Mouse (Mus musculus) stomach, embryonic 14.5 days (tissue): ENCODE results near the gene A430033K04Rik. TPM values are rescaled to one million over a fixed set of nuclear protein-coding genes. Genes with fewer than 3 reads are reported as not detected.

Source experiments
- ATAC-seq: fragments of 200-750 bp; cut with Nextera tagmentation; 2 replicates; pipeline ENCODE4 v1.8.0; 2017; ENCODE audit warnings: low read depth, moderate TSS enrichment; ENCODE audit not compliant: insufficient number of reproducible peaks, insufficient read depth, low FRiP score
- H3K27ac ChIP-seq: fragments of 300-500 bp; sonication (generic); 2 replicates; pipeline ENCODE4 v1.5.1; 2014; ENCODE audit warnings: mild to moderate bottlenecking, low read length, moderate library complexity, mixed read lengths
- H3K27me3 ChIP-seq: fragments of 300-500 bp; sonication (generic); 2 replicates; pipeline ENCODE4 v1.6.1; 2014; ENCODE audit warnings: low read length, control low read depth, mixed read lengths; ENCODE audit not compliant: control insufficient read depth, insufficient read depth
- H3K36me3 ChIP-seq: fragments of 300-500 bp; sonication (generic); 2 replicates; pipeline ENCODE4 v1.6.1; 2014; ENCODE audit warnings: mild to moderate bottlenecking, control low read depth, low read length, moderate library complexity, mixed read lengths; ENCODE audit not compliant: control insufficient read depth, insufficient read depth
- H3K4me1 ChIP-seq: fragments of 300-500 bp; sonication (generic); 2 replicates; pipeline ENCODE4 v1.6.1; 2014; ENCODE audit warnings: low read length, control low read depth, mixed read lengths; ENCODE audit not compliant: control insufficient read depth, insufficient read depth
- H3K4me2 ChIP-seq: fragments of 300-500 bp; sonication (generic); replicated peaks from 2 replicates; pipeline ENCODE4 v1.6.1; 2014; ENCODE audit warnings: low read depth, low read length, control low read depth
- H3K4me3 ChIP-seq: fragments of 300-500 bp; sonication (generic); 2 replicates; pipeline ENCODE4 v1.5.1; 2014; ENCODE audit warnings: low read depth, low read length, control low read depth
- H3K9ac ChIP-seq: fragments of 300-500 bp; sonication (generic); replicated peaks from 2 replicates; pipeline ENCODE4 v1.6.1; 2014; ENCODE audit warnings: low read depth, mild to moderate bottlenecking, control low read depth, low read length, moderate library complexity, mixed read lengths
- H3K9me3 ChIP-seq: fragments of 300-500 bp; sonication (generic); 2 replicates; pipeline ENCODE4 v1.6.1; 2016; ENCODE audit warnings: low read depth, low read length, control low read depth; ENCODE audit not compliant: control insufficient read depth
- WGBS: fragments of 180-500 bp; shearing (Covaris S2); extraction: QIAGEN DNeasy Blood & Tissue Kit; methylation state at CpG from one replicate; pipeline ENCODE4 v1.1.7; 2014; 5-methylcytosine and 5-hydroxymethylcytosine counted together
- polyA plus RNA-seq: library from polyadenylated mRNA; unstranded; fragments of >200 nt; fragmentation: Nextera tagmentation; extraction: Ambion mirVana; gene quantifications from 2 replicates; pipeline ENCODE4 v1.2.1, GENCODE M21; 2014

A430033K04Rik gene
- polyA plus RNA-seq, 1 experiment from 2014 or later = 13.1 TPM

GRCm38 (mm10) chr5:138641761-138642160 lies 19.1 kb downstream of the A430033K04Rik start:
- Histone ChIP-seq H3K4me1 (no peaks in the 10 kb centered on the region), H3K27me3 (no peaks in the 10 kb centered on the region), H3K9me3 (no peaks in the 10 kb centered on the region), H3K9ac (no peak overlapping the region), H3K4me3 (no peak overlapping the region), H3K4me2 (no peak overlapping the region), H3K27ac (no peak overlapping the region), H3K36me3 (peaks cover 18% of the 10 kb centered on the region)
- WGBS = 95% methylated on average over 3 of the region's 3 CpGs
- ATAC-seq = no peak

DNA sequence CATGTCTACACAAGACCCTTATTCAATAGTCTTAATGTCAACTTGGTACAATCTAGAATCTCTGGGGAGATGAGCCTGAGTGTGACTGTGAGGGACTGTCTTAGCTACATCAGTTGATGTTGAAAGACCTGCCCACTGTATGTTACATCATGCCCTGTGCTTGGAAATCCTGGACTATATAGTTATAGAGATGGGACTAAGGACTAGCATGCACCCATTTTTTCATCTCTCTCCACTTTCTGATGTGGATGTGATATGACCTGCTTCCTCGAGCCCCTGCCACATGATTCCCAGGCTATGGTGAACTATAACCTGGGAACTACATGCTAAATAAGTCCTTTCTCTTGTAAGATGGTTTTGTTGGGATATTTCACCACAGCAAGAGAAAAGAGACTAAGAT lies 30.3 kb downstream of the A430033K04Rik start:
- peaks cover 17% of the 10 kb centered on the region for H3K36me3 ChIP-seq
- WGBS = 97% methylated on average over 1 of the region's 1 CpGs
- no peaks in the 10 kb centered on the region for H3K9me3 ChIP-seq
- H3K4me1 ChIP-seq = no peaks in the 10 kb centered on the region
- no peak overlapping the region for H3K4me3 ChIP-seq
- H3K9ac ChIP-seq = no peak overlapping the region
- no peaks in the 10 kb centered on the region for H3K27me3 ChIP-seq
- ATAC-seq = no peak
- no peak overlapping the region for H3K4me2 ChIP-seq
- H3K27ac ChIP-seq = no peak overlapping the region

- Histone ChIP-seq H3K4me1 (no peaks in the 10 kb centered on the region), H3K9me3 (no peaks in the 10 kb centered on the region), H3K36me3 (peaks cover 1% of the 10 kb centered on the region; the same call in 1 of the 2 replicates), H3K4me3 (no peak overlapping the region), H3K27ac (no peak overlapping the region), H3K4me2 (no peak overlapping the region), H3K27me3 (no peaks in the 10 kb centered on the region), H3K9ac (no peak overlapping the region)
- ATAC-seq = peak; percentile 74; the same call in 1 of the 2 replicates
- WGBS = 20% methylated on average over 2 of the region's 2 CpGs
These were observed 34.0 kb downstream of the A430033K04Rik start for GRCm38 (mm10) chr5:138656477-138657156.

GRCm38 (mm10) chr5:138657407-138657806 lies 34.7 kb downstream of the A430033K04Rik start:
- Histone ChIP-seq H3K27ac (no peak overlapping the region), H3K27me3 (no peaks in the 10 kb centered on the region), H3K4me2 (no peak overlapping the region), H3K9ac (no peak overlapping the region), H3K36me3 (no peaks in the 10 kb centered on the region), H3K4me3 (no peak overlapping the region), H3K9me3 (no peaks in the 10 kb centered on the region), H3K4me1 (no peaks in the 10 kb centered on the region)
- no peak for ATAC-seq
- WGBS = 97% methylated on average over 3 of the region's 3 CpGs

DNA sequence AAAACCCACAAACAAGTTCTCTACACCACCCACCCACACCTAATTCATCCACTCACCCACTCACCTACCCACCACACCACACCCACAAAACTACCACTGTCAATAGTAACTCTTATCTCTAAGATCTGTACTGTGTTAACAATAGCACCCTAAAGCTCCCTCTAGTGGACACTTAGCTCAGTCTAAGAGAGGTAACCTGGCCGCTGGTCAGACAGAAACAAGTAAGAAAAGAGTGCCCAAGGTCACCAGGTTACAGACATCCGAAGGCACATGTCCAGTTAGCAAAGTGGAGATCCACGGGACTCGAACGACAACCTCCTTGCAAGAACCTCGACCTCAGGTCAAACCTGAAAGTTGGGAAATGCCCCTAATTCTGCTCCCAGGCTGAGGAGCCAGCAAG lies 35.2 kb downstream of the A430033K04Rik start:
- Histone ChIP-seq H3K36me3 (no peaks in the 10 kb centered on the region), H3K9me3 (no peaks in the 10 kb centered on the region), H3K4me1 (no peaks in the 10 kb centered on the region), H3K27ac (no peak overlapping the region), H3K4me3 (no peak overlapping the region), H3K4me2 (no peak overlapping the region), H3K27me3 (no peaks in the 10 kb centered on the region), H3K9ac (no peak overlapping the region)
- ATAC-seq = peak; percentile 75; the same call in 1 of the 2 replicates
- 28% methylated on average over 6 of the region's 6 CpGs for WGBS

DNA sequence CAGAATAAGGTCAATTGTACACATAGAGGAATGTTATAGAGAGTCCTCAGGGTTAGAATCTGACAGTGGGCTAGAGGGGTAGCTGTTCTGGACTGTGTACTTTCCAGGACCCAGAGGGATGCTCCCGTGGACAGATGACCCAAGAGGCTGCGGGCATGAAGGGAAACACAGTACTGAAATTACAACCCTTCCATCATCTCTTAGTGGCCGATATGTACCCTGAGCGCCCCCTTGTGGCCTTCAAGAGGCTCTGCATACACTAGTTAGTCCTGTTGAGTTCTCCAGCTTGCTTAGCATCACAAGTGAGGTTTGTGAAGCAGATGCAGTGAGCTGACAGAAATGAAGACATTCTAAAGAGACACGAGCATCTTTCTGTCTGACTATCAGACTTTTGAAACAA lies 36.3 kb downstream of the A430033K04Rik start:
- Histone ChIP-seq H3K9ac (no peak overlapping the region), H3K36me3 (no peaks in the 10 kb centered on the region), H3K4me3 (no peak overlapping the region), H3K4me1 (no peaks in the 10 kb centered on the region), H3K4me2 (no peak overlapping the region), H3K27me3 (no peaks in the 10 kb centered on the region), H3K27ac (no peak overlapping the region), H3K9me3 (no peaks in the 10 kb centered on the region)
- WGBS = 16% methylated on average over 5 of the region's 5 CpGs
- no peak for ATAC-seq

DNA sequence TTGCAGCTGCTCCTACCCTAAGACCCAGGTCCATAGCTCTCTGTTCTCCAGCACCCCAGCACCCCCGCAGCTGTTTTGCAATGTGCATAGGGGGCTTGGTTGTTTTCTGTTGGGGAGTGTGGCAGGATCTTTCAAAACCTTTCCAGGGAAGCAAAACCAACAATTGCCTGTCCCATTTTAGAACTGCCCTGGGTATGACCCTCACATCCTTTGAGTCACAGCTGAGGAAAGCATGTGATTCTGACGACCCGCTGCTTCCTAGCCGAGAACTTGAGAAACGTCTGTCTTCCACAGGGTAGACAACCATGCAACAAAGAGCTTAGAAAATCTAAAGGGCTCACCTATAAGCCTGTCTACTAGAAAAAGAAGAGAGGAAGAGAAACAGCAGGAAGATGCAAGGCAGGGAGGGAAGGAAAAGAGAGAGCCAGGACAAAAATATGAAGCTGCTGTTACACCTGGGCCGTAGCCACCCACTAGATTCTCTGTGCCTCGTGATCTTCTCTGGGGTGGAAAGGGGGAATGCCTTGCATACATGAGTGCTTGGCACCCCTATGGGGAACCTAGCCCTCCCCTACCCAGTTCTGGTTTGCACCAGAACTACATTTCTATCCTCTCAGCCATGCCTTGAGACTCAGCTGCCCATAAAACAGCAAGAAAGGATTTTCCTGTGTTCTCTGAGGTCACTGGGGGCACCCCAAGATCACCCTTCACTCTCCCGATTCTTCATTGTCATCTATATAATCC lies 60.5 kb downstream of the A430033K04Rik start:
- Histone ChIP-seq H3K9me3 (no peaks in the 10 kb centered on the region), H3K4me3 (no peak overlapping the region), H3K4me2 (no peak overlapping the region), H3K27me3 (no peaks in the 10 kb centered on the region), H3K36me3 (no peaks in the 10 kb centered on the region), H3K27ac (no peak overlapping the region), H3K4me1 (no peaks in the 10 kb centered on the region), H3K9ac (no peak overlapping the region)
- no peak for ATAC-seq
- WGBS = 56% methylated on average over 8 of the region's 8 CpGs

DNA sequence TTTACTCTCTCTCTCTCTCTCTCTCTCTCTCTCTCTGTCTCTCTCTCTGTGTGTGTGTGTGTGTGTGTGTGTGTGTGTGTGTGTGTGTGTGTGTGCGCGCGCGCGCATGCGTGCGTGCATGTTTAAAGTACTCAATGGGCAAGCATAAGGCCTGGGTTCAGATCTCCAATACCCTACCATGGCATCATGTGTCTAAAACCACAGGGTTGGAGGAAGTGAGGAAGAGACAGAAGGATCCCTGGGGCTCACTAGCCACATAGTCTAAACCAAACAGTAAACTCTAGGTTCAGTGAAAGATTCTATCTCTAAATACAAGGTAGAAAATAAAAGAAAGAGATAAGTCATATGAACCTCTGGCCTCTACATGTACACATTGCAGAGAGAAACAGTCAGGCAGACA lies 61.2 kb downstream of the A430033K04Rik start:
- no peak overlapping the region for H3K27ac ChIP-seq
- no peak overlapping the region for H3K4me2 ChIP-seq
- over 99% methylated on average over 7 of the region's 7 CpGs for WGBS
- H3K27me3 ChIP-seq = no peaks in the 10 kb centered on the region
- no peak overlapping the region for H3K9ac ChIP-seq
- H3K36me3 ChIP-seq = no peaks in the 10 kb centered on the region
- no peak overlapping the region for H3K4me3 ChIP-seq
- H3K4me1 ChIP-seq = no peaks in the 10 kb centered on the region
- ATAC-seq = no peak
- H3K9me3 ChIP-seq = no peaks in the 10 kb centered on the region
